Mouse (Mus musculus): ENCODE results near the gene Atn1.

Atn1 gene

GRCm38 (mm10) chr6:124768704-124769044 is 12.3 kb upstream of the Atn1 start:
- DNase-seq (ENCODE audit: low read depth, low spot score): no peak

- DNase-seq (ENCODE audit: low read depth, low spot score): no peak
These were observed 11.8 kb upstream of the Atn1 start for GRCm38 (mm10) chr6:124767920-124768703.

- no peak for DNase-seq (ENCODE audit: low read depth, low spot score)
These were observed 11.2 kb upstream of the Atn1 start for GRCm38 (mm10) chr6:124767536-124767919.

- no peak for DNase-seq (ENCODE audit: low read depth, low spot score)
These were observed 9.6 kb upstream of the Atn1 start for GRCm38 (mm10) chr6:124765951-124766350.

GRCm38 (mm10) chr6:124759259-124759658 is 2.9 kb upstream of the Atn1 start:
- peak; percentile 88 for DNase-seq (ENCODE audit: low read depth, low spot score)

- no peak for DNase-seq (ENCODE audit: low read depth, low spot score)
These were observed 2.5 kb upstream of the Atn1 start for GRCm38 (mm10) chr6:124758849-124759232.

- no peak for DNase-seq (ENCODE audit: low read depth, low spot score)
These were observed 1.9 kb upstream of the Atn1 start for GRCm38 (mm10) chr6:124757909-124758848.

- DNase-seq (ENCODE audit: low read depth, low spot score): no peak
These were observed 1.1 kb upstream of the Atn1 start for GRCm38 (mm10) chr6:124757351-124757880.

- peak; percentile 63 for DNase-seq (ENCODE audit: low read depth, low spot score)
These were observed 477 bp upstream of the Atn1 start for GRCm38 (mm10) chr6:124756652-124757350.

GRCm38 (mm10) chr6:124755306-124755705 is 1.0 kb downstream of the Atn1 start:
- no peak for DNase-seq (ENCODE audit: low read depth, low spot score)

- no peak for DNase-seq (ENCODE audit: low read depth, low spot score)
These were observed 2.5 kb downstream of the Atn1 start for GRCm38 (mm10) chr6:124753861-124754260.

GRCm38 (mm10) chr6:124750405-124750804 is 5.9 kb downstream of the Atn1 start:
- DNase-seq (ENCODE audit: low read depth, low spot score): peak; percentile 81

GRCm38 (mm10) chr6:124746654-124747632 is 9.4 kb downstream of the Atn1 start:
- DNase-seq (ENCODE audit: low read depth, low spot score): no peak

GRCm38 (mm10) chr6:124746296-124746605 is 10.1 kb downstream of the Atn1 start:
- DNase-seq (ENCODE audit: low read depth, low spot score): no peak

GRCm38 (mm10) chr6:124745490-124746295 is 10.6 kb downstream of the Atn1 start:
- peak; percentile 96 for DNase-seq (ENCODE audit: low read depth, low spot score)

- no peak for DNase-seq (ENCODE audit: low read depth, low spot score)
These were observed 11.5 kb downstream of the Atn1 start for GRCm38 (mm10) chr6:124744755-124745321.

GRCm38 (mm10) chr6:124743647-124744046 is 12.7 kb downstream of the Atn1 start:
- no peak for DNase-seq (ENCODE audit: low read depth, low spot score)

- DNase-seq (ENCODE audit: low read depth, low spot score): no peak
These were observed 13.3 kb downstream of the Atn1 start for GRCm38 (mm10) chr6:124742839-124743514.

- no peak for DNase-seq (ENCODE audit: low read depth, low spot score)
These were observed 14.5 kb downstream of the Atn1 start for GRCm38 (mm10) chr6:124741842-124742241.

Measured in CD4-positive helper T cell, adult 2 months (primary cell).